Mouse (Mus musculus): ENCODE measurements around the gene Zfp2. TPM values are rescaled to one million over a fixed set of nuclear protein-coding genes. Genes with fewer than 3 reads are reported as not detected.
A peak's percentile ranks its signal among the peaks of the same experiment; 100 is the strongest.

The Zfp2 gene
- polyA plus RNA-seq (2014; fragmentation: Nextera tagmentation; extraction: Ambion mirVana), result 51.0 and 57.0 TPM in 2 replicates

- DNase-seq (ENCODE audit: low spot score), result peak; percentile 98
- peak; percentile 99 for ATAC-seq
These were observed at the start of gene Zfp2 for GRCm38 (mm10) chr11:50915671-50916320. Zfp2 (minus strand) TSS chr11:50916165.

GRCm38 (mm10) chr11:50964886-50965285 is 48.9 kb upstream of the Zfp2 start:
- DNase-seq (ENCODE audit: low spot score) (no peak), ATAC-seq (no peak)
- no peaks in the 10 kb centered on the region for H3K9me3 ChIP-seq (replicated peaks; ENCODE audit: control insufficient read depth, low read length)
- no peak overlapping the region for H3K9ac ChIP-seq (ENCODE audit: low read length)
- H3K4me1 ChIP-seq (ENCODE audit: control insufficient read depth, insufficient read depth, low read length), result no peaks in the 10 kb centered on the region
- H3K36me3 ChIP-seq (ENCODE audit: control insufficient read depth, insufficient read depth, low read length), result no peaks in the 10 kb centered on the region
- WGBS, result 82% methylated on average over 2 of the region's 2 CpGs
- no peak overlapping the region for H3K4me2 ChIP-seq (ENCODE audit: low read length)
- H3K4me3 ChIP-seq (ENCODE audit: low read depth, low read length), result no peak overlapping the region
- no peaks in the 10 kb centered on the region for H3K27me3 ChIP-seq (replicated peaks; ENCODE audit: control insufficient read depth, insufficient read depth, low read length)
- no peak overlapping the region for H3K27ac ChIP-seq (ENCODE audit: low read depth, low read length)

More at GRCm38 (mm10) chr11:50915671-50916320, at the start of gene Zfp2:
- Histone ChIP-seq H3K36me3 (ENCODE audit: control insufficient read depth, insufficient read depth, low read length) (peaks cover 14% of the 10 kb centered on the region), H3K4me3 (ENCODE audit: low read depth, low read length) (peak within 1 kb of the TSS; percentile 84), H3K4me2 (ENCODE audit: low read length) (peak within 1 kb of the TSS; percentile 43), H3K27ac (ENCODE audit: low read depth, low read length) (peak within 1 kb of the TSS; percentile 87), H3K4me1 (ENCODE audit: control insufficient read depth, insufficient read depth, low read length) (no peaks in the 10 kb centered on the region), H3K27me3 (replicated peaks; ENCODE audit: control insufficient read depth, insufficient read depth, low read length) (no peaks in the 10 kb centered on the region), H3K9me3 (replicated peaks; ENCODE audit: control insufficient read depth, low read length) (peaks cover 10% of the 10 kb centered on the region; the same call in 1 of the 2 replicates), H3K9ac (ENCODE audit: low read length) (peak within 1 kb of the TSS; percentile 96)
- WGBS, result under 1% methylated on average over 45 of the region's 47 CpGs

- ATAC-seq, result no peak
- H3K4me3 ChIP-seq (ENCODE audit: low read depth, low read length), result no peak within 1 kb of the TSS
- H3K27me3 ChIP-seq (replicated peaks; ENCODE audit: control insufficient read depth, insufficient read depth, low read length), result no peaks in the 10 kb centered on the region
- H3K36me3 ChIP-seq (ENCODE audit: control insufficient read depth, insufficient read depth, low read length), result no peaks in the 10 kb centered on the region
- no peaks in the 10 kb centered on the region for H3K4me1 ChIP-seq (ENCODE audit: control insufficient read depth, insufficient read depth, low read length)
- WGBS, result 68% methylated on average over 6 of the region's 6 CpGs
- no peak within 1 kb of the TSS for H3K27ac ChIP-seq (ENCODE audit: low read depth, low read length)
- H3K9ac ChIP-seq (ENCODE audit: low read length), result no peak within 1 kb of the TSS
- DNase-seq (ENCODE audit: low spot score), result no peak
- no peaks in the 10 kb centered on the region for H3K9me3 ChIP-seq (replicated peaks; ENCODE audit: control insufficient read depth, low read length)
- no peak within 1 kb of the TSS for H3K4me2 ChIP-seq (ENCODE audit: low read length)
These were observed 37.7 kb upstream of the Zfp2 start, which contains the start of gene Prop1 for GRCm38 (mm10) chr11:50953665-50954064. Prop1 (minus strand) TSS chr11:50953765.

GRCm38 (mm10) chr11:50952290-50952689 is 36.3 kb upstream of the Zfp2 start:
- Histone ChIP-seq H3K9me3 (replicated peaks; ENCODE audit: control insufficient read depth, low read length) (no peaks in the 10 kb centered on the region), H3K4me1 (ENCODE audit: control insufficient read depth, insufficient read depth, low read length) (no peaks in the 10 kb centered on the region), H3K27me3 (replicated peaks; ENCODE audit: control insufficient read depth, insufficient read depth, low read length) (no peaks in the 10 kb centered on the region), H3K27ac (ENCODE audit: low read depth, low read length) (no peak overlapping the region), H3K36me3 (ENCODE audit: control insufficient read depth, insufficient read depth, low read length) (no peaks in the 10 kb centered on the region), H3K4me3 (ENCODE audit: low read depth, low read length) (no peak overlapping the region), H3K4me2 (ENCODE audit: low read length) (no peak overlapping the region), H3K9ac (ENCODE audit: low read length) (no peak overlapping the region)
- ATAC-seq, result no peak
- no peak for DNase-seq (ENCODE audit: low spot score)
- 83% methylated on average over 14 of the region's 14 CpGs for WGBS

- H3K4me2 ChIP-seq (ENCODE audit: low read length), result no peak within 1 kb of the TSS
- no peak for ATAC-seq
- H3K27me3 ChIP-seq (replicated peaks; ENCODE audit: control insufficient read depth, insufficient read depth, low read length), result no peaks in the 10 kb centered on the region
- no peaks in the 10 kb centered on the region for H3K36me3 ChIP-seq (ENCODE audit: control insufficient read depth, insufficient read depth, low read length)
- H3K27ac ChIP-seq (ENCODE audit: low read depth, low read length), result no peak within 1 kb of the TSS
- no peaks in the 10 kb centered on the region for H3K4me1 ChIP-seq (ENCODE audit: control insufficient read depth, insufficient read depth, low read length)
- H3K9me3 ChIP-seq (replicated peaks; ENCODE audit: control insufficient read depth, low read length), result no peaks in the 10 kb centered on the region
- H3K4me3 ChIP-seq (ENCODE audit: low read depth, low read length), result no peak within 1 kb of the TSS
- H3K9ac ChIP-seq (ENCODE audit: low read length), result no peak within 1 kb of the TSS
- no peak for DNase-seq (ENCODE audit: low spot score)
- WGBS, result 82% methylated on average over 14 of the region's 14 CpGs
These were observed 27.5 kb upstream of the Zfp2 start, which contains the start of gene 4933414I15Rik for GRCm38 (mm10) chr11:50943506-50943905. 4933414I15Rik (minus strand) TSS chr11:50943765.

GRCm38 (mm10) chr11:50942386-50942785 is 26.4 kb upstream of the Zfp2 start:
- H3K9me3 ChIP-seq (replicated peaks; ENCODE audit: control insufficient read depth, low read length), result no peaks in the 10 kb centered on the region
- no peak overlapping the region for H3K4me3 ChIP-seq (ENCODE audit: low read depth, low read length)
- WGBS, result 76% methylated on average over 12 of the region's 12 CpGs
- DNase-seq (ENCODE audit: low spot score) (no peak), ATAC-seq (no peak)
- no peak overlapping the region for H3K9ac ChIP-seq (ENCODE audit: low read length)
- no peaks in the 10 kb centered on the region for H3K4me1 ChIP-seq (ENCODE audit: control insufficient read depth, insufficient read depth, low read length)
- no peak overlapping the region for H3K4me2 ChIP-seq (ENCODE audit: low read length)
- no peaks in the 10 kb centered on the region for H3K36me3 ChIP-seq (ENCODE audit: control insufficient read depth, insufficient read depth, low read length)
- H3K27me3 ChIP-seq (replicated peaks; ENCODE audit: control insufficient read depth, insufficient read depth, low read length), result no peaks in the 10 kb centered on the region
- no peak overlapping the region for H3K27ac ChIP-seq (ENCODE audit: low read depth, low read length)

GRCm38 (mm10) chr11:50939621-50940366 is 23.8 kb upstream of the Zfp2 start:
- H3K9ac ChIP-seq (ENCODE audit: low read length), result no peak overlapping the region
- H3K27ac ChIP-seq (ENCODE audit: low read depth, low read length), result no peak overlapping the region
- no peaks in the 10 kb centered on the region for H3K9me3 ChIP-seq (replicated peaks; ENCODE audit: control insufficient read depth, low read length)
- H3K4me2 ChIP-seq (ENCODE audit: low read length), result no peak overlapping the region
- WGBS, result 37% methylated on average over 14 of the region's 14 CpGs
- peak; percentile 83 for DNase-seq (ENCODE audit: low spot score)
- peak; percentile 42 for ATAC-seq
- H3K27me3 ChIP-seq (replicated peaks; ENCODE audit: control insufficient read depth, insufficient read depth, low read length), result no peaks in the 10 kb centered on the region
- no peaks in the 10 kb centered on the region for H3K4me1 ChIP-seq (ENCODE audit: control insufficient read depth, insufficient read depth, low read length)
- H3K4me3 ChIP-seq (ENCODE audit: low read depth, low read length), result no peak overlapping the region
- no peaks in the 10 kb centered on the region for H3K36me3 ChIP-seq (ENCODE audit: control insufficient read depth, insufficient read depth, low read length)

- Histone ChIP-seq H3K4me1 (ENCODE audit: control insufficient read depth, insufficient read depth, low read length) (no peaks in the 10 kb centered on the region), H3K27me3 (replicated peaks; ENCODE audit: control insufficient read depth, insufficient read depth, low read length) (no peaks in the 10 kb centered on the region), H3K9ac (ENCODE audit: low read length) (no peak overlapping the region), H3K4me3 (ENCODE audit: low read depth, low read length) (no peak overlapping the region), H3K36me3 (ENCODE audit: control insufficient read depth, insufficient read depth, low read length) (no peaks in the 10 kb centered on the region), H3K27ac (ENCODE audit: low read depth, low read length) (no peak overlapping the region), H3K9me3 (replicated peaks; ENCODE audit: control insufficient read depth, low read length) (no peaks in the 10 kb centered on the region), H3K4me2 (ENCODE audit: low read length) (no peak overlapping the region)
- DNase-seq (ENCODE audit: low spot score) (no peak), ATAC-seq (no peak)
- WGBS, result 82% methylated on average over 8 of the region's 8 CpGs
These were observed 22.5 kb upstream of the Zfp2 start for GRCm38 (mm10) chr11:50938435-50938834.

- H3K9me3 ChIP-seq (replicated peaks; ENCODE audit: control insufficient read depth, low read length), result no peaks in the 10 kb centered on the region
- H3K9ac ChIP-seq (ENCODE audit: low read length), result no peak overlapping the region
- ATAC-seq (peak; percentile 42), DNase-seq (ENCODE audit: low spot score) (no peak)
- H3K4me1 ChIP-seq (ENCODE audit: control insufficient read depth, insufficient read depth, low read length), result 0 out of 2 replicates have a peak, but pooled peaks cover 2% of the 10 kb centered on the region
- H3K4me2 ChIP-seq (ENCODE audit: low read length), result peak overlapping the region; percentile 70
- no peaks in the 10 kb centered on the region for H3K27me3 ChIP-seq (replicated peaks; ENCODE audit: control insufficient read depth, insufficient read depth, low read length)
- H3K27ac ChIP-seq (ENCODE audit: low read depth, low read length), result no peak overlapping the region
- no peak overlapping the region for H3K4me3 ChIP-seq (ENCODE audit: low read depth, low read length)
- no peaks in the 10 kb centered on the region for H3K36me3 ChIP-seq (ENCODE audit: control insufficient read depth, insufficient read depth, low read length)
- WGBS, result 80% methylated on average over 1 of the region's 1 CpGs
These were observed 16.1 kb upstream of the Zfp2 start for GRCm38 (mm10) chr11:50932040-50932439.

All from forebrain, embryonic 14.5 days (tissue).